8 mouse cellular contexts compared by ENCODE assay signal in genomic region chr15:84965575-84966360, GRCm38 (mm10). TPM values are rescaled to one million over a fixed set of nuclear protein-coding genes. Genes with fewer than 3 reads are reported as not detected.
DNase-seq lines count a peak whose midpoint lies in the region; ATAC-seq and TF ChIP-seq lines count a peak whose summit lies in the region.

No protein-coding gene starts in this region.

- no peaks in the 10 kb centered on the region for H3K9me3 ChIP-seq in kidney, postnatal 0 days (replicated peaks; ENCODE audit: low read length)
- H3K9me3 ChIP-seq in kidney, embryonic 15.5 days (replicated peaks): no peaks in the 10 kb centered on the region
- no peaks in the 10 kb centered on the region for H3K9me3 ChIP-seq in stomach, postnatal 0 days (ENCODE audit: control insufficient read depth, low read length)

- no peaks in the 10 kb centered on the region for H3K4me1 ChIP-seq in kidney, postnatal 0 days (replicated peaks; ENCODE audit: insufficient read depth, low read length)
- peaks cover under 1% of the 10 kb centered on the region for H3K4me1 ChIP-seq in kidney, embryonic 15.5 days
- no peaks in the 10 kb centered on the region for H3K4me1 ChIP-seq in stomach, postnatal 0 days (replicated peaks; ENCODE audit: control insufficient read depth, insufficient read depth)

- no peaks in the 10 kb centered on the region for H3K27me3 ChIP-seq in kidney, postnatal 0 days (ENCODE audit: insufficient read depth, low read length)
- H3K27me3 ChIP-seq in kidney, embryonic 15.5 days: no peaks in the 10 kb centered on the region
- no peaks in the 10 kb centered on the region for H3K27me3 ChIP-seq in stomach, postnatal 0 days (ENCODE audit: control insufficient read depth, insufficient read depth, low read length)

- intact Hi-C loops in left cerebral cortex, postnatal 25 days (cut with DNase I): no loop called here

- H3K27ac ChIP-seq in kidney, postnatal 0 days: no peak overlapping the region
- no peak overlapping the region for H3K27ac ChIP-seq in kidney, embryonic 15.5 days
- H3K27ac ChIP-seq in stomach, postnatal 0 days (replicated peaks): no peak overlapping the region

- H3K4me3 ChIP-seq in kidney, postnatal 0 days (replicated peaks; ENCODE audit: low read depth, low read length): no peak overlapping the region
- H3K4me3 ChIP-seq in kidney, embryonic 15.5 days (replicated peaks): no peak overlapping the region
- no peak overlapping the region for H3K4me3 ChIP-seq in stomach, postnatal 0 days (ENCODE audit: low read depth, low read length)

- DNase-seq in kidney, postnatal 0 days (ENCODE audit: low spot score): peak; percentile 76
- peak; percentile 13 for DNase-seq in MEL-GATA-1-ER (ENCODE audit: extremely low read depth, low read depth)
- peak; percentile 34 for DNase-seq in c-Kit-positive CD71-positive TER-119-positive erythroid progenitor cells, embryonic 14.5 days (ENCODE audit: low spot score)
- peak; percentile 65 to 75 for DNase-seq in kidney, postnatal 25 days
- DNase-seq in stomach, postnatal 0 days (ENCODE audit: low spot score): peak; percentile 53
- DNase-seq in left cerebral cortex, postnatal 25 days (ENCODE audit: low spot score in 2 of 2): no peak
- no peak for DNase-seq in layer of hippocampus, postnatal 25 days (ENCODE audit: extremely low spot score in 1 of 2, low spot score in 1 of 2)

- H3K4me2 ChIP-seq in kidney, postnatal 0 days (ENCODE audit: low read length): no peak overlapping the region
- H3K4me2 ChIP-seq in kidney, embryonic 15.5 days: no peak overlapping the region
- no peak overlapping the region for H3K4me2 ChIP-seq in stomach, postnatal 0 days (replicated peaks; ENCODE audit: low read depth)

- H3K36me3 ChIP-seq in kidney, postnatal 0 days (ENCODE audit: insufficient read depth, low read length): no peaks in the 10 kb centered on the region
- H3K36me3 ChIP-seq in kidney, embryonic 15.5 days: no peaks in the 10 kb centered on the region
- H3K36me3 ChIP-seq in stomach, postnatal 0 days (ENCODE audit: control insufficient read depth, insufficient read depth, low read length): no peaks in the 10 kb centered on the region

- no peak for ATAC-seq in kidney, postnatal 0 days (replicated peaks; ENCODE audit: low FRiP score, low read depth)
- ATAC-seq in kidney, embryonic 15.5 days (replicated peaks; ENCODE audit: low FRiP score): no peak
- no peak for ATAC-seq in stomach, postnatal 0 days (ENCODE audit: low FRiP score, low TSS enrichment)

- 69% methylated on average over 7 of the region's 7 CpGs for WGBS in kidney, postnatal 0 days
- 58% methylated on average over 7 of the region's 7 CpGs for WGBS in kidney, embryonic 15.5 days
- 50% methylated on average over 7 of the region's 7 CpGs for WGBS in stomach, postnatal 0 days

- TF ChIP-seq EP300 in stomach, postnatal 0 days (optimal IDR thresholded peaks at IDR 0.05): no peak

- H3K9ac ChIP-seq in kidney, postnatal 0 days (ENCODE audit: low read depth, low read length): no peak overlapping the region
- no peak overlapping the region for H3K9ac ChIP-seq in kidney, embryonic 15.5 days
- no peak overlapping the region for H3K9ac ChIP-seq in stomach, postnatal 0 days (ENCODE audit: low read length)

- no peak for TF ChIP-seq CTCF in kidney, postnatal 0 days (IDR thresholded peaks at IDR 0.05; ENCODE audit: low read depth)
- TF ChIP-seq CTCF in stomach, postnatal 0 days (IDR thresholded peaks at IDR 0.05; ENCODE audit: low read depth): no peak

RNA-seq across cellular contexts. Expression of gene 5031439G07Rik, which starts 22.6 kb away (rescaled TPM):
- polyA plus RNA-seq in kidney, postnatal 0 days (2015; fragmentation: Nextera tagmentation; extraction: Ambion mirVana): 5.8 and 10.0 TPM in 2 replicates
- polyA plus RNA-seq in kidney, embryonic 15.5 days (2015; fragmentation: Nextera tagmentation; extraction: Ambion mirVana): 5.7 and 7.1 TPM in 2 replicates
- polyA plus RNA-seq in stomach, postnatal 0 days (2015; fragmentation: Nextera tagmentation; extraction: Ambion mirVana): 6.6 and 14.7 TPM in 2 replicates
- 10 to 100 TPM; 77.7 to 82.7 TPM for total RNA-seq in left cerebral cortex, postnatal 25 days (2021)
- total RNA-seq in layer of hippocampus, postnatal 25 days (2021): 10 to 100 TPM; 80.6 to 99.0 TPM

RNA-seq across cellular contexts. Expression of gene Nup50, which starts 42.6 kb away (rescaled TPM):
- 22.4 and 26.3 TPM in 2 replicates for polyA plus RNA-seq in kidney, postnatal 0 days (2015; fragmentation: Nextera tagmentation; extraction: Ambion mirVana)
- polyA plus RNA-seq in kidney, embryonic 15.5 days (2015; fragmentation: Nextera tagmentation; extraction: Ambion mirVana): 41.1 and 42.9 TPM in 2 replicates
- polyA plus RNA-seq in stomach, postnatal 0 days (2015; fragmentation: Nextera tagmentation; extraction: Ambion mirVana): 17.6 and 17.7 TPM in 2 replicates
- total RNA-seq in left cerebral cortex, postnatal 25 days (2021): 10 to 100 TPM; 32.5 to 34.5 TPM
- 10 to 100 TPM; 31.0 to 32.5 TPM for total RNA-seq in layer of hippocampus, postnatal 25 days (2021)

RNA-seq across cellular contexts. Expression of gene Gm29666, which starts 45.9 kb away (rescaled TPM):
- polyA plus RNA-seq in kidney, postnatal 0 days (2015; fragmentation: Nextera tagmentation; extraction: Ambion mirVana): 0.25 and 0.26 TPM in 2 replicates
- 0.90 and 1.0 TPM in 2 replicates for polyA plus RNA-seq in kidney, embryonic 15.5 days (2015; fragmentation: Nextera tagmentation; extraction: Ambion mirVana)
- polyA plus RNA-seq in stomach, postnatal 0 days (2015; fragmentation: Nextera tagmentation; extraction: Ambion mirVana): 0.13 and 0.15 TPM in 2 replicates
- 1 to 10 TPM; 1.1 to 1.2 TPM for total RNA-seq in left cerebral cortex, postnatal 25 days (2021)
- 1 to 10 TPM in 1 of 2 experiments, under 1 TPM in 1; 0.89 to 1.6 TPM for total RNA-seq in layer of hippocampus, postnatal 25 days (2021)

RNA-seq across cellular contexts. Expression of gene Upk3a, which starts 51.2 kb away (rescaled TPM):
- polyA plus RNA-seq in kidney, postnatal 0 days (2015; fragmentation: Nextera tagmentation; extraction: Ambion mirVana): 73.7 and 104 TPM in 2 replicates
- polyA plus RNA-seq in kidney, embryonic 15.5 days (2015; fragmentation: Nextera tagmentation; extraction: Ambion mirVana): 25.0 and 27.2 TPM in 2 replicates
- 5.7 and 7.0 TPM in 2 replicates for polyA plus RNA-seq in stomach, postnatal 0 days (2015; fragmentation: Nextera tagmentation; extraction: Ambion mirVana)
- total RNA-seq in left cerebral cortex, postnatal 25 days (2021): not detected
- not detected for total RNA-seq in layer of hippocampus, postnatal 25 days (2021)

Comparison
In these comparisons a context has a peak if more than half of its experiments do, and no peak if none do; other contexts are left out.
1. DNase-seq: peak in kidney, postnatal 0 days (single experiment), MEL-GATA-1-ER (single experiment), c-Kit-positive CD71-positive TER-119-positive erythroid progenitor cells, embryonic 14.5 days (single experiment), kidney, postnatal 25 days (2 of 2) and stomach, postnatal 0 days (single experiment); none in left cerebral cortex, postnatal 25 days (0 of 2) and layer of hippocampus, postnatal 25 days (0 of 2).